Mouse (Mus musculus): ENCODE measurements at regions not wholly inside any gene's neighbourhood (a gene's known extent, or its start where the extent isn't known, plus 50 kb on each side); places are given as distances from the start of the nearest gene placed in this dataset.

- no peak for DNase-seq (ENCODE audit: low spot score in 2 of 2)
Observed at GRCm38 (mm10) chr4:30776816-30777442, 1187.0 kb upstream of the Map3k7 start.

DNA sequence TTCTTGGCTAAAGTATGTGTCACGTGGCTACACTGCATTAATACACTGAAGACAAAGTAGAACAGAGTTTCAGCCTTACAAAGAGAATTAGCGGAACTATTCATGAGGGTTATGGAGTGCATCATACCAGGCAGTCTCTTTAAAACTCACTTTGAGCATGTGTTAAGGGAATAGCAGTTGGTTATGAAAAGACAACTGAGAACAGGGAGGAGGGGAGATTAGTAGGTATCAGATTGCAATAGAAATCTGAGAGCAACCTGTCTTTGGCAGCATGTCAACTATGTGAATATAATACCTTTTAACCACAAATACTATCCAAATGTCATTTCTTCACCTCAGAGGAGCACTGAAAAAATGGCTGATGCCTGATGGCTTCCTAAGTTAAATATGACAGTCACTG lies 1182.2 kb upstream of the Map3k7 start:
- no peak for DNase-seq (ENCODE audit: low spot score in 2 of 2)

DNA sequence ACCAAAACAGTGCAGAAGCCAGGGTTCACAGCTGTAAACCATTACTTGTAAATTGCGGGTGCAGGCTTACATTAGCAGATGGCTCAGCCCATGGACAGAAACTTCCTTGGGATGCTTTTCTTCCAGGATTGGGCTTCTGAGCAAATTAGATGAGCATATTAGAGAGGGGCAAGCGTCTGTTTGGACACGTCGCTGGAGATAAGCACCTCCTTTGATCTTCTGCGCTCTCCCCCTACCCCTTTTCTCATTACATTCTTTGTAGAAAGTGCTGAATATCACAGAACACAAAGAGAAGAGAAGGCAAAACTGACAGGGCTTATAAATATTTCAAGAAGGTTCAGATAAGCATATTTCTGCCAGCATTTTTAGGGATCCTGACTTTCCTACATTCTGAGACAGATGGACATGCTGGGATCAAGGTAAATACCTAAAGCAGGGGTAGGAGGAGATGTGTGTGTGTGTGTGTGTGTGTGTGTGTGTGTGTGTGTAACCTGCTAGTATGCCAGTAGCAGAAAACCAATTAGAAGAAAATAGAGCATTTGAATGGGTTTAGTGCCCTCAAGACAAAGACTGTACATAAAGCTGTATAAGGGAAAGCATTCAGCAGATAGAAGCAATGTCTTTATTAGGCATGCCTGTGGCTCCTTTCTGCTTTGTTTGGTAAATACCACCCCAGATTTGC lies 1173.8 kb upstream of the Map3k7 start:
- DNase-seq (ENCODE audit: low spot score in 2 of 2): no peak

DNA sequence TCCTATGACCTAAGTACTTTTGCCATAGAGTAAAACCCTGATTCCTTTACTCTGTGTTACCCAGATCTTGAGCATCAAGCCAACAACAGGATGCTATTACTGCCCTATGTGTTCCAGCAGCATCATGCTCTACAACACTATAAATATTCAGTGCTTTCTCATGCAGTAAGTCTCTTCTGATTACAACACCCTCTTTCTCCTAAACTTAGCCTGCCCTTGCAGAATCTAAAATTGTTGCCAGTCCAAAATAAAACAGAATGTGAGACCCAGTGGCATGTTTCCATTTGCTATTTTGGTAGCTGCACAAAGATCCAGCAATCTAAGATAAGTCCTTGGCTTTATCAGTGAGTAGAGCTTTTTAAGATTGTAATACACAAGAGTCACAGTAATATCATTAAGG lies 1154.1 kb upstream of the Map3k7 start:
- no peak for DNase-seq (ENCODE audit: low spot score in 2 of 2)

GRCm38 (mm10) chr4:30855361-30856056 lies 1108.4 kb upstream of the Map3k7 start:
- DNase-seq (ENCODE audit: low spot score in 2 of 2): no peak

DNA sequence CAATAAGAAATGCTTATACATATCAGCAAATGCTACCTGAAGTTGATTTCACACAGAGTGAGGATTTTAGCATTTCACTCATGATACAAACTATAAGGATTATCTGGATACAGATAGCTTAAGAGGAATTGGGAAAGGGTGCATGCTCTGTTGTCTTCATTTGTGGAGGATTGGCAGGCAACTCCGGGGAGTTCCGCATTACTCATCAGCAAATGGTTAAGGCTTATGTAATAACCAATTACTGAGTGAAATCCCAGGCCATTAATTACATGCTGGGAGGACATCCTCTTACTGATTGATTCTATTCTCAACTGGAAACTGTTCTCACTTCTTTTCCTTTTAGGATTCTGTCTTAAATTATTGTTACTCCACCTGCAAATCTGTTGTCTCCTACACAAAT lies 1058.9 kb upstream of the Map3k7 start:
- DNase-seq (ENCODE audit: low spot score in 2 of 2): no peak

DNA sequence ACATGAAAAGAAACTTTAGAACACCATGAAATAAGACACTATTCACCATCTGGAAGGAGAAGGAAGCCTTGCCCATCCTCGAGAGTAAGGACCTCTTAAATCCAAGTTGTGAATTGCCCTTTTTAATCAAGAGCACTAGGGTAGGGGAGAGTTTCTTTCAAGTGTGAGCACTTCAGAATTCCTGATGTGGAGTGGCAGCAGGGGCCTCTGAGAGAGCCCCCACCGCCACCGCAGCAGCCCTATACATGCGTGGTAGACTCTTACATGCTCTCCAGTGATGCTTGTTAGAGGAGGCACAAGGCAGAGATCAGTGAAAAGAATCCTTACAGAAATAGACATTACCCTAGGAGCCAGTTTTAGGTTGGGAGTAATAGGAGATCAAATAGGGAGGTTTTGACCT lies 1041.0 kb upstream of the Map3k7 start:
- no peak for DNase-seq (ENCODE audit: low spot score in 2 of 2)

DNA sequence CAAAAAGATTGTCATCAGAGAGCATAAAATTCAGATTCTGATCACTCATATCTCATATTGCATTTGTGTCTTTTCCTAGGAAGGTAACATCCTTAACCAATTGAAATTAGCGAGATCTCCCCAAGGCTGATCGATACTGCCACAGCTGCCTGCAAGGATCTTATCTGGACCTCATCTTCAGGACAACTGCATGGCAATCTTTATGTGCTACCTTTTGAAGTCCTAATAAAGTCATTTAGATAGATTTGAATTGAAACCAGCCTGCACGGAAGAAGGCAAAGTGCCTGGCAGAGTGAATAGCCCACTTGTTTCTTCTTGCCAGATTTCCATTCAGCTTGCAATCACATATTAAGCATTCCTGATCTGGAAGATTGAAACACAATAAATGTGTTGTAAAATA lies 1031.5 kb upstream of the Map3k7 start:
- no peak for DNase-seq (ENCODE audit: low spot score in 2 of 2)

DNA sequence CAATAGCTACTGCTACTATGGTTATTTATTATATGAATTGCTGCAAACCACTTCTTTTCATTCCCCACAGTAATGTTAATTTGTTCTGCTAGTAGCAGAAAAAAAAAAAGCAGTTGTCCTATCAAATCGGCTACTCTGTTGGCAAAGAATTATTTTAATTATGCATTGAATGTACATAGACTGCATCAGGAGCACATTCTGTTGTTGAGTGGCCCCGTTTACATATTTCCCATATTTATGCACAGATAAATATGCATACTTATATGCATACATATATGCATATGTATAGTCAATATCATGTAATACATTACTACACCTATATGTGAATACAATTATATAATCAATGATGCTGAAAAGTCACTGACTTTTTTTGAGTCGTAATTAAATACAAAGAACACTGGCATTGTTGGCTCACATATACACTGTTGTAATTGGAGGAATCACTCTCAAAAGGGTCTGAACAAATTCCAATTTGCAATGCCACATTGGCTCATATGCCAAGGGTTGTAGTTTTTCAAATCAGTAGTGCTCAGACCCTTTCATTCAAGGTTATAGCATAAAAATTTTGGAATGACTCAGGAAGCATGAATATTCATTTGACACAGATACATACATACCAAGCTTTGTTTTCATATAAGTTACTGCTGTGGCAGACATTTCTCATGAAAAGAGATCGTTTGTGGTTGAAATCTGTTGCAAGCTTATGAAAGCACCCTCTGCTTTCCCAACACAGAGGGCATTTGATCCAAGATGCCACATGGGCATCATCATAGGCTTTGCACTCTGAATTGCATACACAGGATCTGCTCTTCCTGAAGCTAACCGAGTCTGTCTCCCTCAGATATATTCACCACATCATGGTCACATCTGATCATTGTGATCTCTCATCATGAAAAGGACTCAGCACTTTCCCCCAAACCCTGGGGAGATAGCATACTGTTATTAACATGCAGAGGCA lies 1030.6 kb upstream of the Map3k7 start:
- DNase-seq (ENCODE audit: low spot score in 2 of 2): no peak

DNA sequence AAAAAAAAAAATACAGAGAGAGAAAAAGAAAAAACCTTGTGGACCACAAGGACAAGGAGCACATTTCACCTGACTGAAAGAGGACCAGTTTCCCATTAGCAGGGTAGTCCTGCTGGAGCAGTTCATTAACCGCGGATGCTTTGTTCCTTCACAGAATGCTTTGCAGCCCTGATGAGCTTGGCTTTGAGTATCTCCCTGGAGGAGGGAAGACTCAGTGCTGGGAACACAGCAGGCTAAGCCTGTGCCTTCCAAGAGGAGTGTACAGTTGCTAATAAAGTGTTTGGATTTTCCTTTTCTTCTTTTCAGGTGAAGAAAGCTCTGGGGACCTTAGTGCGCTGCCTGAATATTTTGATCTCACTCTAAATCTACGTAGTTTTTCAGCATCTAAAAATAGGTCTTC lies 980.3 kb upstream of the Map3k7 start:
- no peak for DNase-seq (ENCODE audit: low spot score in 2 of 2)

DNA sequence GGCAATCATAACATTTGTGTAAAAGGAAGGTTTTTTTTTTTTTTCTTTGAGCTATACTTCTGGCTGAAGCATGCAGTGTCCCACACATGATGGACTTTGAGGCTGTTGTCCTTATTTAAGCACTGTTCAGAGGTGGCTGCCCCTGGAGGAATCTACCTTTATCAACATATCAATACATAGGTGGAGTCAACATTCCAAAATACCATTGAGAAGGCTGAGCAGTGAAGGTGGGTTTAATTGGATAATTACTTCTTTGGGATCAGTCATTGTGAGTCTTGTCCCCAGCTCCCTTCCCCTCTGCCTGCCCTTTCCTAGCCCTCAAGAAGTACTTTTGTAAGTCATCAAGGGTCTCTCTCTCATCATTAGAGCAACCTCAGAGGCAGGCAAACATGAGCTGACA lies 951.9 kb upstream of the Map3k7 start:
- no peak for DNase-seq (ENCODE audit: low spot score in 2 of 2)

DNA sequence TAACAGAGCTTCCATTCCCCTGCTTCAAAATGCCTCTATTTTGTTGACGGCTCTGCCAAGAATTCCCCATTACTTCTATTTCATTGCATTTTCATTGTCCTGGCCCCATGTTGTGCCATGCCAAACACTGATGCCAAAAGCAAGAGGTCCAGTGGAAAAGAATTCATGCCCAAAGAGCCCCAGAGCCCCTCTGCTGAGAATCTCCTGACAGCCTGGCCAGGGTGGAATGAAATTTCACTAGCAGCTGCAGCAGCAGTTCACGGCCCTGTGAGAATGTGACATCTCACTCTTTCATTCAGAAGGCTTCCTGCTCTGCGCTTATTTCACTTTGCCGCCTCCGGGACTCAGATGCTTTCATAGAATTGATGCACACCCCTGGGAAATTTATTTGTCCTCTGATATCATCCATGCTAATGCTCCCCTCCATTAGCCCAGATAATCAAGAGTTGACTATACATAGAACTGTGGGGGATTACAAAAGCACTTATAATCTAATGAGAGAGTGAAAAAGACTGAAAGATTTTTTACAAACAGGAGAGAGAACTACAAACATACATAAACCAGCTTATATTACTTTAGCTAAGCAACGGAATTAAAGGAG lies 911.7 kb upstream of the Map3k7 start:
- no peak for DNase-seq (ENCODE audit: low spot score in 2 of 2)

- DNase-seq (ENCODE audit: low spot score in 2 of 2): no peak
Observed at GRCm38 (mm10) chr4:31076236-31076635, 887.7 kb upstream of the Map3k7 start.

GRCm38 (mm10) chr4:31121586-31121985 lies 842.3 kb upstream of the Map3k7 start:
- no peak for DNase-seq (ENCODE audit: low spot score in 2 of 2)

DNA sequence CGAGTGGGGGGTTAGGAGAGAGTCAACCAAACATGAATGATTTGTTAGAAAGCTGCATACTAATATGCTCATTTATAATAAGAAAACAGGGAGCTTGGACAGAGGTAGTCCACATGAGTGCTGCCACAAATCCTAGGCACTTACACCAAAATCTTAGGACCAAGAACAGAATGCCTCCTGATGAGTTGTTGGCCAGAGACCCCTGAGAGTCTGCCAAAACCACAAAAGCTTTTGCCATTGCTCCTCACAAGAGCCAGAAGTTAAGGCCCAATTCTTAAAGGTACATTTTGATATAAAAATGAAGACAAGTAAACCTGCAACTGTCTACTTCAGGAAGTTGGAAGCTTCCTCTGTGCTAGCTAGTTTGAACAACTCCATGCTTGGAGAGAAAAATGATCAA lies 820.7 kb upstream of the Map3k7 start:
- DNase-seq (ENCODE audit: low spot score in 2 of 2): no peak

GRCm38 (mm10) chr4:31167431-31167830 lies 796.5 kb upstream of the Map3k7 start:
- no peak for DNase-seq (ENCODE audit: low spot score in 2 of 2)

DNA sequence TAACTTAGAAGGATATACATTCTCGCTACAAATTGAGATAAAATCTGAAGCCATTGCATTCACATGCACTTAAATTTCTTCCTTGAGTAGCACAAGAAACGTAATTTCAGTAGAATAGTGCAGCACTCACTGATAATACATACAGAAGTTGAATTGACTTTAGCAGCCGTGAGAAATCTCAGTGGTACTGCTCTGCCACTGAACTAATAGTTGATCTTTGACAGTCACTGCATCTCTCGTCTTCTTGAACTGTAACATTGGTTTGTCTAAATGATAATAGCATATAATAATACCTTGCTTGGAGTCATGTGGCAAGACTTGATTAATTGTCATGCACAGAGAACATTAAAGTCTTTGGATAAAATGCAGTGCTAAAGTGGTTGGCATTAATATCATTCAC lies 795.5 kb upstream of the Map3k7 start:
- no peak for DNase-seq (ENCODE audit: low spot score in 2 of 2)

DNA sequence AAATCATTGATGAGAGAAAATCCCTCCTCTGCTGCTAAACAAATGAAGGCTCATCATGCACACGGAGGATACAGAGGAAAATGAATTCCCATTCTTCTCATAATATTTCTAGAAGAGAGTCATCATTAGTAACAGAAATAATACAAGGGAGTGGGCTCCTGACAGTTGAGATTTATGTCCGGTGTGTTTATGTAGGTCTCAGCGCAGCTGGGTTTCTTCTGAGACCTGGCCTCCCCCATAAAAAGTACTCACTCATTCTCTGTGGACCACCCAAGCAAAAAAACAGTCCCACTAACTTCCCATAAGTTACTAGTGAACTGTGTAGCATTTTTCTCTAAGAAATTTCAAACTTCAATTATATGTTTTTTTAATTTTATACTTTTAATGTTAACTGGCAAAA lies 792.7 kb upstream of the Map3k7 start:
- DNase-seq (ENCODE audit: low spot score in 2 of 2): no peak

DNA sequence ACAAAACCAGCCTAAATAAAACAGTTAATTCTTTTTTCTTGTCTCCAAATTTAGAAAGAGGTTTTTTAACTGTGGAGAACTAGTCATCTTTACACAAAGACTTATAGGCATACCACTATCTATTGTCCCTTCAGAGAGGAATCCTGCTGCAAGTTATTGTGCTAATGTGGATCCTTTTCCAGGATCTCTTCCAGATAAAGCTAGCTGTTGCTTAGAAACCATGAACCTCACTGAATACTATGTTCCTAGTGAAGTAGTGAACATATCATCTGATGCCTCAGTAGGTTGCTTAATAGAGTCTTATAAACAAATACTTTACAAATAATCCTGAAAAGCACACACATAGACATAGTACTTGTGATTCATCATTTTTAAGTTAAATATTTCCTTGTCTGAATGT lies 766.0 kb upstream of the Map3k7 start:
- no peak for DNase-seq (ENCODE audit: low spot score in 2 of 2)

DNA sequence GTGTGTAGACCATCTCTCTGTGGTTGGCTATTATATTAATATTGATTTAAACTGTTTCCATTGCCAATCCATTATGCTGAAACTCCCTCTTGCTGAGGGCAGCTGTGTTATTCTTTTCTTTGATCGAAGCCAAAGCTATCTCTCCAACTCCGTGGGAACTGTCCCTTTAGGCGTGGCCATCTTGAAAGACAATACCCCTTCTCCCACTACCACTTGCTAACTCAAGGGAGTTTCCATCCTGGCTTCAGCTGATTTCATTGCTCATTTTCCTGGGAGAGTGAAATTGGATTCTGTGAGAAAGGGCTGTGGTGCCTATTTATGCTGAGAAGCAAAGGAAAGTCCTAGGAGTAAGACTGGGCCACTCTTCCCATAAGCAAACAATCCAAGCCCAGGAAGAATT lies 760.6 kb upstream of the Map3k7 start:
- DNase-seq (ENCODE audit: low spot score in 2 of 2): no peak

- DNase-seq (ENCODE audit: low spot score in 2 of 2): no peak
Observed at GRCm38 (mm10) chr4:31205332-31205970, 758.4 kb upstream of the Map3k7 start.
